Mouse (Mus musculus) lung, embryonic 14.5 days (tissue): Measurements from ENCODE around the gene Lin9. TPM values are rescaled to one million over a fixed set of nuclear protein-coding genes. Genes with fewer than 3 reads are reported as not detected.
A peak's percentile ranks its signal among the peaks of the same experiment; 100 is the strongest.

Experiments used
- ATAC-seq: fragments of 200-750 bp; cut with Nextera tagmentation; 2 replicates; pipeline ENCODE4 v1.8.0; 2017; ENCODE audit warnings: mild to moderate bottlenecking, moderate TSS enrichment, moderate library complexity; ENCODE audit not compliant: insufficient read depth
- DNase-seq: peaks from one replicate; pipeline ENCODE4 v3.0.0-alpha.2; 2015
- H3K27ac ChIP-seq: fragments of 300-500 bp; sonication (generic); 2 replicates; pipeline ENCODE4 v1.5.1; 2014; ENCODE audit warnings: low read depth, mild to moderate bottlenecking, moderate library complexity
- H3K27me3 ChIP-seq: fragments of 300-500 bp; sonication (generic); 2 replicates; pipeline ENCODE4 v1.6.1; 2014; ENCODE audit warnings: low read length, control low read depth; ENCODE audit not compliant: insufficient read depth
- H3K36me3 ChIP-seq: fragments of 300-500 bp; sonication (generic); 2 replicates; pipeline ENCODE4 v1.6.1; 2014; ENCODE audit warnings: control low read depth; ENCODE audit not compliant: insufficient read depth
- H3K4me1 ChIP-seq: fragments of 300-500 bp; sonication (generic); 2 replicates; pipeline ENCODE4 v1.6.1; 2014; ENCODE audit warnings: antibody characterized with exemption, control low read depth; ENCODE audit not compliant: insufficient read depth
- H3K4me2 ChIP-seq: fragments of 300-500 bp; sonication (generic); 2 replicates; pipeline ENCODE4 v1.6.1; 2014; ENCODE audit warnings: mild to moderate bottlenecking
- H3K4me3 ChIP-seq: fragments of 300-500 bp; sonication (generic); 2 replicates; pipeline ENCODE4 v1.5.1; 2014; ENCODE audit warnings: low read depth, low read length
- H3K9ac ChIP-seq: fragments of 300-500 bp; sonication (generic); 2 replicates; pipeline ENCODE4 v1.6.1; 2014
- H3K9me3 ChIP-seq: fragments of 300-500 bp; sonication (generic); 2 replicates; pipeline ENCODE4 v1.6.1; 2016; ENCODE audit warnings: low read depth, low read length, control low read depth
- CTCF ChIP-seq: IDR thresholded peaks from 2 replicates; pipeline ENCODE4 v1.5.1; 2016; ENCODE audit warnings: antibody characterized with exemption, low read depth
- WGBS: fragments of 180-500 bp; shearing (Covaris S2); extraction: QIAGEN DNeasy Blood & Tissue Kit; methylation state at CpG from one replicate; pipeline ENCODE4 v1.1.7; 2014; 5-methylcytosine and 5-hydroxymethylcytosine counted together
- polyA plus RNA-seq: library from polyadenylated mRNA; unstranded; fragments of >200 nt; fragmentation: Nextera tagmentation; extraction: Ambion mirVana; gene quantifications from 2 replicates; pipeline ENCODE4 v1.2.1, GENCODE M21; 2014

Lin9 gene
- polyA plus RNA-seq, 1 experiment from 2014 or later = 23.6 TPM

DNA sequence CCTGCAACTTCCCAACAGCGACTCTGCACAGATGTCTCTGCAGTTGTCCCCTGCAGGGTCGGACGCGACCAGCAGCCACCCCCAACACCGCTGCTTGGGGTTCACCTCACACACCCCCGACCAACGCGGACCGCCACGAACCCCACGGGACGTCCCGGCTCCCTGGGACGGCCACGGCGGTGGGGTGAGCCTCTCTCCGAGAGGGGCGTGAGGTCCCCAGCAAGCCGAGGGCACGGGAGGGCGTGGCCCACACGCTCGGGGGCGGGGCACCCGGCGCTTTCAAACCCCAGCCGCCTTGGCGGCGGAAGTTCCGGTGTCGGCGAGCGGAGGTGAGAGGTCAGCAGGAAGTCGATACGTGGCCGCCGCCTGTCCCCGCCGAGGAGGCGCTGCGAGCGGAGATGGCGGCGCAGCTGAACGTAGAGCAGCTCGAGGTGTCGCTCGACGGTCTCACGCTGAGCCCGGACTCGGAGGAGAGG, 84.8 kb downstream of the Lin9 start, which contains the start of gene Acbd3:
TSS of gene Acbd3 (plus strand) at position 340 of the 476 bp plus-strand sequence.
- peak; percentile 91 for ATAC-seq

DNA sequence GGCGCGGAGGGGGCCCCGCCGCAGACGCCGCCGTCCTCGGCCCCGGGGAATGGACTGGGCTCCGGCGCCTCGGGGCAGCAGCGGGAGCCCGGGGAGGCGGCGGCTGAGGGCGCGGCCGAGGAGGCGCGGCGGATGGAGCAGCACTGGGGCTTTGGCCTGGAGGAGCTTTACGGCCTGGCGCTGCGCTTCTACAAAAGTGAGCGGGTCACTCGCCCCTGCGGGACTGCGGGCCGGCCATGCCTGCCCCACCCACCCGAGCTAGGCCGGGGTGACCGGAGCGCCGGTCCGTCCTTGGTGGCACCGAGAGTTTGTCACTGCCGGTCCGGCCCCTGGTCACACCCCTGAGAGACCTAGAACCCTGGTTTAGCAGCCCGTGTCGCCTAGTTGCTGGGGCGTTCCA, 85.2 kb downstream of the Lin9 start:
- Histone ChIP-seq H3K27me3 (no peaks in the 10 kb centered on the region), H3K9ac (peak overlapping the region; percentile 97), H3K27ac (peak overlapping the region; percentile 91), H3K4me2 (peak overlapping the region; percentile 66), H3K36me3 (no peaks in the 10 kb centered on the region), H3K9me3 (no peaks in the 10 kb centered on the region), H3K4me3 (peak overlapping the region; percentile 100), H3K4me1 (peaks cover 11% of the 10 kb centered on the region)
- DNase-seq (no peak), ATAC-seq (peak; percentile 78)
- no peak for TF ChIP-seq CTCF
- under 1% methylated on average over 42 of the region's 42 CpGs for WGBS

More for the DNA sequence above, 84.8 kb downstream of the Lin9 start, which contains the start of gene Acbd3:
- H3K36me3 ChIP-seq = no peaks in the 10 kb centered on the region
- peak; percentile 97 for DNase-seq
- H3K27ac ChIP-seq = peak within 1 kb of the TSS; percentile 91
- H3K27me3 ChIP-seq = no peaks in the 10 kb centered on the region
- TF ChIP-seq CTCF = no peak
- peak within 1 kb of the TSS; percentile 97 for H3K9ac ChIP-seq
- H3K4me2 ChIP-seq = peak within 1 kb of the TSS; percentile 66
- WGBS = 0% methylated on average over 52 of the region's 52 CpGs
- H3K4me1 ChIP-seq = peaks cover 11% of the 10 kb centered on the region
- H3K9me3 ChIP-seq = no peaks in the 10 kb centered on the region
- H3K4me3 ChIP-seq = peak within 1 kb of the TSS; percentile 100

DNA sequence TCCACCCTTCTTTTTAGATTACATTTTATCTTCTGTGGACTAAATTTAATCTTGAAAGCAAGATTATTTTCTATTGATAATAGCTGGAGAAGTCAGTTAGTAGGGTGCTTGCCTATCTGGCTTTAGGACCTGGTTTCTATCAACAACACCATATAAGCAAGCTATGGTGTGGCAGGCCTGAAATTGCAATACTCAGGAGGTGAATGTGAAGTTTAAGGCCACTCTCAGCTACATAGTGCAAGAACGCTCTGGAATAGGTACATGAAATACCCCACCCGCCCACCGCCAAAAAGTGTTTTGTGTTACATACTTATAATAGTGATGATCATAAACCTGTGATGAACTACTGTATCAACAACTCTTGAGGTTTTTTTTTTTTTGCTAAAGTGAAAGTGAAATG, 88.3 kb downstream of the Lin9 start:
- Histone ChIP-seq H3K9me3 (no peaks in the 10 kb centered on the region), H3K4me1 (peaks cover 11% of the 10 kb centered on the region), H3K27me3 (no peaks in the 10 kb centered on the region), H3K27ac (no peak overlapping the region), H3K4me2 (no peak overlapping the region), H3K36me3 (peaks cover 6% of the 10 kb centered on the region), H3K9ac (no peak overlapping the region), H3K4me3 (no peak overlapping the region)
- ATAC-seq (no peak), DNase-seq (no peak)
- no peak for TF ChIP-seq CTCF
- WGBS = 86% methylated on average over 3 of the region's 3 CpGs

Other genes starting within 250 kb of the Lin9 start
- not detected in 2 replicates for gene Stum, start 157.6 kb upstream of the Lin9 start, polyA plus RNA-seq
- 147 TPM in 2 replicates for gene Parp1, start 72.2 kb upstream of the Lin9 start, polyA plus RNA-seq
- 0.33 and 0.45 TPM in 2 replicates for gene Mixl1, start 55.9 kb downstream of the Lin9 start, polyA plus RNA-seq
- gene Acbd3, start 84.9 kb downstream of the Lin9 start, polyA plus RNA-seq = 26.3 and 27.0 TPM in 2 replicates
- gene H3f3a, start 172.8 kb downstream of the Lin9 start, polyA plus RNA-seq = 2,358 and 2,465 TPM in 2 replicates
- gene Sde2, start 210.0 kb downstream of the Lin9 start, polyA plus RNA-seq = 35.2 and 35.9 TPM in 2 replicates